Mouse (Mus musculus) olfactory bulb, adult 2 months (tissue): Measurements from ENCODE around the gene Gm6871. TPM values are rescaled to one million over a fixed set of nuclear protein-coding genes. Genes with fewer than 3 reads are reported as not detected.
"Not testable (repeated sequence)": the region's sequence is repeated elsewhere in the genome, so short reads cannot be mapped to it uniquely, and the experiment has no call there.

Experiments
- H3K27ac ChIP-seq: fragments of 200-500 bp; 2 replicates; pipeline ENCODE4 v1.5.1; 2012; ENCODE audit warnings: low read depth, low read length; ENCODE audit not compliant: insufficient read depth
- H3K4me1 ChIP-seq: fragments of 200-500 bp; 2 replicates; pipeline ENCODE4 v1.6.1; 2012; ENCODE audit warnings: low read length; ENCODE audit not compliant: control insufficient read depth, insufficient read depth
- H3K4me3 ChIP-seq: fragments of 200-500 bp; 2 replicates; pipeline ENCODE4 v1.5.1; 2012; ENCODE audit warnings: mild to moderate bottlenecking, low read depth, low read length, moderate library complexity; ENCODE audit not compliant: insufficient read depth
- CTCF ChIP-seq: fragments of 200-500 bp; IDR thresholded peaks from 2 replicates; pipeline ENCODE4 v1.5.1; 2012; ENCODE audit warnings: low read depth, mild to moderate bottlenecking, low read length, moderate library complexity; ENCODE audit not compliant: insufficient read depth
- POLR2A ChIP-seq: fragments of 200-500 bp; IDR thresholded peaks from 2 replicates; pipeline ENCODE4 v1.6.1; 2012; ENCODE audit warnings: mild to moderate bottlenecking, low read depth, low read length, moderate library complexity; ENCODE audit not compliant: insufficient read depth
- WGBS: fragments of 180-500 bp; shearing (Covaris S2); methylation state at CpG from one replicate; pipeline ENCODE4 v1.1.7; 2018; 5-methylcytosine and 5-hydroxymethylcytosine counted together
- polyA plus RNA-seq: library from polyadenylated mRNA; stranded (reverse); fragments of >200 nt; gene quantifications from 2 replicates; pipeline ENCODE4 v1.2.4, GENCODE M21; 2012; ENCODE audit warnings: low replicate concordance; ENCODE audit not compliant: missing spikeins, insufficient read depth, insufficient read length

Gm6871 gene
- not detected in 2 replicates for polyA plus RNA-seq

- not testable (repeated sequence) for H3K4me3 ChIP-seq, H3K27ac ChIP-seq, H3K4me1 ChIP-seq
- 86% methylated on average over 6 of the region's 6 CpGs for WGBS
These were observed at the start of gene Gm6871 for GRCm38 (mm10) chr7:41573562-41573961. Gene Gm6871, minus strand, starts transcription at chr7:41573662.

DNA sequence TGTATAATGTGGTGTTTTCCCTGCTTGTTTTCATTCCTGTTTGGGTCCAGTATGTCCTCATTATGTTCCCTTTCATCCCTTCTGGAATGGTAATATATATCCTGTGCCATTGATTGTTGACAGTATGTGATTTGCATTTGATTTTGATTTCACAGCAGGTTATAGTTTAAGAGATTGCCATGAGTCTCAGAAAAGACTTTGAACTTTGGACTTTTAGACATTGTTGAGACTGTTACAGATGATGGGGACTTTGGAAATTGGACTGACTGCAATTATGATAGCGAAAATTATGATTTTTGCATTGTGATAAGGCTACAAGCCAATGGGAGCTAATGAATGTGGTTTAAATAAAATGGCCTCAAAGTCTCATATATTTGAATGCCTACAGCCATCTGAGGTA lies 42.8 kb upstream of the Gm6871 start:
- H3K4me1 ChIP-seq, H3K4me3 ChIP-seq, H3K27ac ChIP-seq: not testable (repeated sequence)
- 98% methylated on average over 1 of the region's 1 CpGs for WGBS

GRCm38 (mm10) chr7:41611654-41612053 lies 38.2 kb upstream of the Gm6871 start:
- Histone ChIP-seq H3K27ac (no peak overlapping the region), H3K4me3 (no peak overlapping the region), H3K4me1 (no peaks in the 10 kb centered on the region)
- 86% methylated on average over 3 of the region's 3 CpGs for WGBS
- TF ChIP-seq CTCF (no peak), POLR2A (no peak)

DNA sequence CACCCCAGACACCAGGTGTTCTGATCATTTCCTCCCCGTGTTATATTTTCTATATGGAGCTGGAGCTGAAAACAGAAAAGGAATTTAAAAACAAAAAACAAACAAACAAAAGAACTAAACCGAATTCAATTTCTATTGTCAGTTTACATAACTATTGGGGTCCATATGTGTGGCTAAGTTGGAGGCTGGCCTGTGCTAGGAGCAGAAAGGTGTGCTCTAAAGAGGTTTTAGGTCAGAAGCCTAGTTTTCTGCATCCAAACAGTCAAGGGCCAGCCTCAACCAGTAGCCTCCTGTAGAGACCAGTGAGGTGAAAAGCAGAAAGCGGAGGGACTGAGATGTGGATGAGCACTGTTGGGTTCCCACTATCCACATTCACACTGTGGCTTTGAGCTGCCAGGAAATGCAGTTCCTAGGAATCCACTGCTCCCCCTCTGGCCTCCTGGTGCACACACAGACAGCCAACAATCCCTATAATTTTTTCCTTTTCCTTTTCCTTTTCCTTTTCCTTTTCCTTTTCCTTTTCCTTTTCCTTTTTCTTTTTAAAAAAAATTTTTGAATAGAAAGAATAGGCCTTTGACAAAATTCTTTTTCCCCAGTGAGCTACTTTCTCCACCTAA lies 26.6 kb upstream of the Gm6871 start:
- no peak for TF ChIP-seq POLR2A
- WGBS, result 6% methylated on average over 3 of the region's 3 CpGs
- Histone ChIP-seq H3K27ac (no peak overlapping the region), H3K4me3 (peak overlapping the region; percentile 85; the same call in 1 of the 2 replicates), H3K4me1 (no peaks in the 10 kb centered on the region)

GRCm38 (mm10) chr7:41599034-41599813 lies 25.8 kb upstream of the Gm6871 start, which contains the start of gene 2610021A01Rik:
Gene 2610021A01Rik, plus strand, starts transcription at chr7:41599230.
- TF ChIP-seq CTCF (no peak), POLR2A (peak; percentile 57; the same call in 1 of the 2 replicates)
- H3K27ac ChIP-seq, result peak within 1 kb of the TSS; percentile 63
- H3K4me3 ChIP-seq, result peak within 1 kb of the TSS; percentile 85
- no peaks in the 10 kb centered on the region for H3K4me1 ChIP-seq
- WGBS, result under 1% methylated on average over 41 of the region's 41 CpGs

- Histone ChIP-seq H3K4me3 (peak overlapping the region; percentile 85), H3K4me1 (no peaks in the 10 kb centered on the region), H3K27ac (peak overlapping the region; percentile 63)
- 51% methylated on average over 5 of the region's 5 CpGs for WGBS
- TF ChIP-seq POLR2A (no peak), CTCF (no peak)
These were observed 25.2 kb upstream of the Gm6871 start for GRCm38 (mm10) chr7:41598615-41599014.

- H3K27ac ChIP-seq, H3K4me1 ChIP-seq, H3K4me3 ChIP-seq: not testable (repeated sequence)
These were observed 14.4 kb upstream of the Gm6871 start for GRCm38 (mm10) chr7:41587831-41588230.

- TF ChIP-seq POLR2A (no peak), CTCF (no peak)
- H3K4me1 ChIP-seq, result no peaks in the 10 kb centered on the region
- no peak overlapping the region for H3K4me3 ChIP-seq
These were observed 8.6 kb upstream of the Gm6871 start for GRCm38 (mm10) chr7:41582028-41582427.

GRCm38 (mm10) chr7:41577956-41578355 lies 4.5 kb upstream of the Gm6871 start:
- 94% methylated on average over 2 of the region's 2 CpGs for WGBS
- Histone ChIP-seq H3K27ac (no peak overlapping the region), H3K4me1 (no peaks in the 10 kb centered on the region), H3K4me3 (no peak overlapping the region)
- TF ChIP-seq CTCF, result no peak
- no peak for TF ChIP-seq POLR2A

More at GRCm38 (mm10) chr7:41582028-41582427, 8.6 kb upstream of the Gm6871 start:
- no peak overlapping the region for H3K27ac ChIP-seq

DNA sequence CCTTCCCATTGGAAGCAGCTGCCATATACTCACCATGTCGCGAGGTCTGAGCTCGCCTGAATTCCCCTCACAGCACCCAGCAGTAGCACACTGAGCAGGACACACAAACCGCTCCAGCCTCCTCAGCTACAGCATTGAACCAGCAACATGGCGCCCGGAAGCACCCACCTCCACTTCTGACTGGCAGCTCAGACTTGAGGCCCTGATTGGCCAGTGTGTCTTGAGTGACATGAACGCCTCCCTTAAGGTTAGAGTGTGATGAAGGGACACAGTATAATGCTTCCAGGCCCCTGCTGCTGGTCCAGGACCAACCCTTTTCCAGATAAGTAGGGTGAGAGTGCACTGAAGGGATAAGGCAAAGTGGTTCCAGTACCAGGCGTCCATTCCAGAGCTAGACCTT lies 12.8 kb downstream of the Gm6871 start:
- Histone ChIP-seq H3K4me3 (no peak overlapping the region), H3K4me1 (no peaks in the 10 kb centered on the region), H3K27ac (no peak overlapping the region)
- 80% methylated on average over 8 of the region's 8 CpGs for WGBS
- TF ChIP-seq POLR2A (no peak), CTCF (no peak)
